Mouse (Mus musculus): ENCODE results near the gene Tada2a. TPM values are rescaled to one million over a fixed set of nuclear protein-coding genes. Genes with fewer than 3 reads are reported as not detected.
A peak's percentile ranks its signal among the peaks of the same experiment; 100 is the strongest.

Tada2a gene
- 4.5 and 6.8 TPM in 2 replicates for polyA plus RNA-seq (2012; rRNA removed)

- WGBS: under 1% methylated on average over 83 of the region's 83 CpGs
- H3K4me1 ChIP-seq (ENCODE audit: control insufficient read depth, insufficient read depth, low read length): peaks cover 5% of the 10 kb centered on the region; the same call in 1 of the 2 replicates
- peak within 1 kb of the TSS; percentile 81 for H3K4me3 ChIP-seq (replicated peaks; ENCODE audit: extremely low read depth, low read depth, low read length)
- DNase-seq: peak; percentile 81
- TF ChIP-seq POLR2A (IDR thresholded peaks at IDR 0.05; ENCODE audit: borderline replicate concordance, extremely low read depth, low read depth, low read length) (peak; percentile 71; the same call in 1 of the 2 replicates), CTCF (IDR thresholded peaks at IDR 0.05; ENCODE audit: insufficient read depth, low read length) (no peak)
Measured at GRCm38 (mm10) chr11:84128943-84129798, at the start of gene Tada2a, which contains the start of gene Acaca. Tada2a (minus strand) TSS chr11:84129600. Acaca (plus strand) TSS chr11:84129672.

DNA sequence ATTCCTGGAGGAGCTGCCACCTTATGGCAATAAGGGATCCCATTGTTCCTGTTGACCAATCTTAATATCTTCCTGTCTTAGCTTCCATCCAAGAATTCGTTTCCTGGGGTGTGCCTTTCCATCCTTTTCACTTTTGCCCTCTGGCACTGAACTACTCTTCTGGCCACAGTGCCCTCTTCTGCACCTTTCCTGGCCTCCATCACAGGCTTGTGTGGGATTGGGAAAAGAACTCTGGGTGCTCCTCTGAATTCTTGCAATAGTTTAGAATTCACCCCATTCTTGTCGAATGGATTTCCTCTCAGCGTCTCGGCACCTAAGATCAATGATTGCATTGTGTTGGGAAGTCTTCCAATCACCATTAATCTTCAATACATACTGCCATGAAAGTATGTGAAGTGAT lies 49.2 kb upstream of the Tada2a start:
- H3K4me1 ChIP-seq (ENCODE audit: control insufficient read depth, insufficient read depth, low read length): peaks cover 3% of the 10 kb centered on the region
- 16% methylated on average over 4 of the region's 4 CpGs for WGBS
- DNase-seq: no peak
- TF ChIP-seq CTCF (IDR thresholded peaks at IDR 0.05; ENCODE audit: insufficient read depth, low read length) (no peak), POLR2A (IDR thresholded peaks at IDR 0.05; ENCODE audit: borderline replicate concordance, extremely low read depth, low read depth, low read length) (no peak)
- H3K4me3 ChIP-seq (replicated peaks; ENCODE audit: extremely low read depth, low read depth, low read length): no peak overlapping the region

GRCm38 (mm10) chr11:84172539-84173435 lies 43.4 kb upstream of the Tada2a start:
- no peak for TF ChIP-seq CTCF (IDR thresholded peaks at IDR 0.05; ENCODE audit: insufficient read depth, low read length)
- no peak for TF ChIP-seq POLR2A (IDR thresholded peaks at IDR 0.05; ENCODE audit: borderline replicate concordance, extremely low read depth, low read depth, low read length)
- no peak overlapping the region for H3K4me3 ChIP-seq (replicated peaks; ENCODE audit: extremely low read depth, low read depth, low read length)
- H3K4me1 ChIP-seq (ENCODE audit: control insufficient read depth, insufficient read depth, low read length): no peaks in the 10 kb centered on the region
- WGBS: 71% methylated on average over 11 of the region's 11 CpGs
- DNase-seq: no peak

- H3K4me3 ChIP-seq (replicated peaks; ENCODE audit: extremely low read depth, low read depth, low read length): no peak overlapping the region
- peak; percentile 37 for DNase-seq
- no peaks in the 10 kb centered on the region for H3K4me1 ChIP-seq (ENCODE audit: control insufficient read depth, insufficient read depth, low read length)
- WGBS: 15% methylated on average over 7 of the region's 7 CpGs
- TF ChIP-seq CTCF (IDR thresholded peaks at IDR 0.05; ENCODE audit: insufficient read depth, low read length) (peak; percentile 37), POLR2A (IDR thresholded peaks at IDR 0.05; ENCODE audit: borderline replicate concordance, extremely low read depth, low read depth, low read length) (no peak)
Measured at GRCm38 (mm10) chr11:84168701-84169288, 39.4 kb upstream of the Tada2a start.

- Histone ChIP-seq H3K4me1 (ENCODE audit: control insufficient read depth, insufficient read depth, low read length) (no peaks in the 10 kb centered on the region), H3K4me3 (replicated peaks; ENCODE audit: extremely low read depth, low read depth, low read length) (no peak within 1 kb of the TSS)
- no peak for TF ChIP-seq POLR2A (IDR thresholded peaks at IDR 0.05; ENCODE audit: borderline replicate concordance, extremely low read depth, low read depth, low read length)
- TF ChIP-seq CTCF (IDR thresholded peaks at IDR 0.05; ENCODE audit: insufficient read depth, low read length): no peak
- 81% methylated on average over 5 of the region's 5 CpGs for WGBS
- DNase-seq: no peak
Measured at GRCm38 (mm10) chr11:84167046-84167526, 37.7 kb upstream of the Tada2a start, which contains the start of gene Gm11437. Gm11437 (minus strand) TSS chr11:84167476.

GRCm38 (mm10) chr11:84164561-84164960 lies 35.2 kb upstream of the Tada2a start:
- Histone ChIP-seq H3K4me1 (ENCODE audit: control insufficient read depth, insufficient read depth, low read length) (no peaks in the 10 kb centered on the region), H3K4me3 (replicated peaks; ENCODE audit: extremely low read depth, low read depth, low read length) (no peak overlapping the region)
- DNase-seq: no peak
- TF ChIP-seq POLR2A (IDR thresholded peaks at IDR 0.05; ENCODE audit: borderline replicate concordance, extremely low read depth, low read depth, low read length): no peak
- WGBS: 61% methylated on average over 4 of the region's 4 CpGs

GRCm38 (mm10) chr11:84164123-84164522 lies 34.7 kb upstream of the Tada2a start:
- no peak for TF ChIP-seq CTCF (IDR thresholded peaks at IDR 0.05; ENCODE audit: insufficient read depth, low read length)
- TF ChIP-seq POLR2A (IDR thresholded peaks at IDR 0.05; ENCODE audit: borderline replicate concordance, extremely low read depth, low read depth, low read length): no peak
- no peak for DNase-seq
- Histone ChIP-seq H3K4me1 (ENCODE audit: control insufficient read depth, insufficient read depth, low read length) (no peaks in the 10 kb centered on the region), H3K4me3 (replicated peaks; ENCODE audit: extremely low read depth, low read depth, low read length) (no peak overlapping the region)
- 67% methylated on average over 6 of the region's 6 CpGs for WGBS

DNA sequence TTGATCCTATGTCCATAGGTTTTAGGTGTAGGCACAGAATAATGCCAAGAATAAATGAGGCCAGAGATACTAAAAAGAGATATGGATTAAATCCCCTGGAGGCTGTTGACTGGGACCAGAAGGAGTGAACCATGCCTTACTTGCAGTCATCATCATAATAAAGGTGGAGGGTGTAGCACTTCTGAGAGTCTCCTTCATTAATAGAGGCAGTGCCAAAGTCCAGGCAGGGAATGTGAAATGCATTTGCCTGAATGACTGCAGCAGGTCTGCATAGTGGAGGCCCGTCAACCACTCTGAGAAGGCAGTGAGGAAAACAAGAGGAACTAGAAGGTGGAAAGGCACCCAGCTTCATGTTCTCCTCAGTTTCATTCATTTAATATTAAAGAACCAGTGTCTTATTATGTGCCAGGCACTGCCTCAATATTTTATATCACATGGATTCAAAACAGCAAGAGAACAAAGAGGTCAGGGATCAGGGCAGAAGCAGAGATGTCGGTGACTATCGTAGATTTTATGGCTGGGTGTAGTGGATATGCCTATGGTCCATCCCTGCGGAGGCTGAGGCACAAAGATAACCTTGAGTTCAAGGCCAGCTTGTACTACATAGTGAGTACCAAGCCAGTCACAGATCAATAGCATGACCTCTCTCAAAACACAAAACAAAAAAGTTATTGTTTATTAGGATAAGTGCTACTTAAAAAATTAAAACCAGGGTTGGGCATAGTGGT lies 27.3 kb upstream of the Tada2a start:
- no peak for TF ChIP-seq CTCF (IDR thresholded peaks at IDR 0.05; ENCODE audit: insufficient read depth, low read length)
- TF ChIP-seq POLR2A (IDR thresholded peaks at IDR 0.05; ENCODE audit: borderline replicate concordance, extremely low read depth, low read depth, low read length): no peak
- 97% methylated on average over 4 of the region's 4 CpGs for WGBS
- no peak for DNase-seq
- Histone ChIP-seq H3K4me3 (replicated peaks; ENCODE audit: extremely low read depth, low read depth, low read length) (no peak overlapping the region), H3K4me1 (ENCODE audit: control insufficient read depth, insufficient read depth, low read length) (no peaks in the 10 kb centered on the region)
